Mouse (Mus musculus): ENCODE measurements around the gene Map3k4.

DNA sequence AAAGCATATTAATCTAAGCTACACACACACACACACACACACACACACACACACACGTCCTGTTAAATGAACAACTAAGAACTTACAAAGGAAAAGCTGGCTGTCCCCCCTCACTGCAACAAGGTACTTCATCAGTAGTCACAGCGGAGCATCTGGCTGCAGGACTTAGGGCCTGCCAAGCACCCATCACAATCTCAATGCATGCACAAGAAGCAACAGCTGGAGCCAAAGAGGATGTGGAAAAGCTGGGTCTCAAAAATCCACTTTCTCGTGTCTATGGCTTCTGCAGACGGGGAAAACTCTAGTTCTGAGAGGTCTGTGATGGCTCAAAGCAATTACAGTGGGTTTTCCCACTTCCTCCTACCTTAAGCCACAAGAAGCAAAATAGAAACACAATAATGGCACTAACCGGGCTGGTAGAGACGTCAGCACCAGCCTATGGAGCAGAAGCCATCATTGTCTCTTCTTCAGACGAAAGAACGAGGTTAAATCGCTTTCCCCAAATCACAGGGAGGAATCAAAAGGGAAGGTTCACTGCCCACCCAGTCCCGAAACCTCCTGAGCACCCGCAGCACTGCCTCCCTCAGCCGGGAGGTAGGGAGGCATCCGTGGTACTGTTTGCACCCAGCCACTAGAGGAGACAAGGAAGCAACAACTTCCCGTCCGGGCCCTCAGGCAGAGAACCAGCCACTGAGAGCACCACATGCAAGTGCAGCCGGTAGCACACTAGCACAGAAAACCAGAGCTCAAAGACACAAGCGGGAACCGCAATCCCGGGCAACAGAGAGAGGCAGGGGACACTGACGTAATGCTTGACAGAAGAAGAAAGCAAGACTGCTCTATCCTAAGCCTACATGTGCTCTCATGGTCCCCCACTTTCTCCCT is 11.1 kb downstream of the Map3k4 start:
- TF ChIP-seq POLR2A (IDR thresholded peaks at IDR 0.05; ENCODE audit: extremely low read depth, insufficient read depth, low read length) (no peak), CTCF (IDR thresholded peaks at IDR 0.05; ENCODE audit: extremely low read depth, insufficient read depth, low read length) (no peak)
